Mouse (Mus musculus) olfactory bulb, adult 2 months (tissue): ENCODE measurements around the gene Gpr55.

Source experiments
- CTCF ChIP-seq: fragments of 200-500 bp; IDR thresholded peaks from 2 replicates; pipeline ENCODE4 v1.5.1; 2012; ENCODE audit warnings: low read depth, mild to moderate bottlenecking, low read length, moderate library complexity; ENCODE audit not compliant: insufficient read depth
- POLR2A ChIP-seq: fragments of 200-500 bp; IDR thresholded peaks from 2 replicates; pipeline ENCODE4 v1.6.1; 2012; ENCODE audit warnings: mild to moderate bottlenecking, low read depth, low read length, moderate library complexity; ENCODE audit not compliant: insufficient read depth

DNA sequence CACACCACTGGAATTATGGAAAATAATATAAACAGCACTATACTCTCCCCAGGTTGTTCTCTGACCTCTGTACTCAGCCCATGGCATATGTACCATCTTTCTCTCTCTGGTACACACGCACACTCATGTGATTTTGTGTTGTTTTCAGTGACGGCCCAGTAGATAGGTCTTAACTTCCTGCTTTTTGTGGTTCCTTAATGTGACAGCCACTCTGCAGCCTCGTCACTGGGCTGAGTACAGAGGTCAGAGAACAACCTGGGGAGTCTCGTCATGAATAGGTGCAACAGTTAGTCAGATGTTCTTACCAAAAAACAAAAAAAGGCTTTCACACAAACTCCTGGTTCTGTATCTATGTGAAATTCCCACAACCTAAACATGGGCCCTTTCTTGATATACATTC, 27.5 kb upstream of the Gpr55 start:
- TF ChIP-seq CTCF, result no peak
- no peak for TF ChIP-seq POLR2A
